Mouse (Mus musculus): Measurements from ENCODE around the gene Eya3. TPM values are rescaled to one million over a fixed set of nuclear protein-coding genes. Genes with fewer than 3 reads are reported as not detected.

Gene Eya3
- polyA plus RNA-seq, 1 experiment from 2014 or later, result 26.0 TPM

DNA sequence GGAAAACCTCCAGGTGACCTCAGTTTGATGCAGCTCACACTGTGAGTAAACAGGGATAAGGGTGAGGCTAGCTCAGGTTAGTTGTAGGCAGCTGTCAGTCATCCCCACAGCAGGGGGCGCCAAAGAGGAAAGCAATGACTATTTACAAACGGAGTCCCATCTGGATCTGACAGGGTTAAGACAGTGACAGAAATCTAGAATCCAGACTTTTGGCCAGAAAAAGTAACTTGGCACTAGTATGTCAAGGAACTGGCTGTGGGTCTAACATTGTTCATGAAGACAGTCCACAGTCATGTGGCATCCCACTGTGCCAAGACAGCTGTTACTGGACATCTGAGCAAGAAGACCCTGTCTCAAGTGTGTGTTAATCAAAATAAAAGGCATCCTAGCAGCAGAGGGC is 10.0 kb upstream of the Eya3 start:
- no peaks in the 10 kb centered on the region for H3K9me3 ChIP-seq (ENCODE audit: control insufficient read depth, low read length)
- H3K4me1 ChIP-seq (replicated peaks; ENCODE audit: control insufficient read depth, insufficient read depth, low read length), result no peaks in the 10 kb centered on the region; the same call in 1 of the 2 replicates
- H3K27me3 ChIP-seq (ENCODE audit: control insufficient read depth, insufficient read depth, low read depth, low read length), result no peaks in the 10 kb centered on the region
- no peak overlapping the region for H3K9ac ChIP-seq (ENCODE audit: low read length)
- no peaks in the 10 kb centered on the region for H3K36me3 ChIP-seq (ENCODE audit: control insufficient read depth, insufficient read depth, low read length)
- no peak overlapping the region for H3K4me2 ChIP-seq (ENCODE audit: low read depth, low read length)
- WGBS, result 5% methylated on average over 2 of the region's 2 CpGs
- H3K4me3 ChIP-seq (ENCODE audit: low read length), result no peak overlapping the region
- no peak overlapping the region for H3K27ac ChIP-seq (ENCODE audit: low read length)
- peak; percentile 67 for ATAC-seq (ENCODE audit: low read depth)

DNA sequence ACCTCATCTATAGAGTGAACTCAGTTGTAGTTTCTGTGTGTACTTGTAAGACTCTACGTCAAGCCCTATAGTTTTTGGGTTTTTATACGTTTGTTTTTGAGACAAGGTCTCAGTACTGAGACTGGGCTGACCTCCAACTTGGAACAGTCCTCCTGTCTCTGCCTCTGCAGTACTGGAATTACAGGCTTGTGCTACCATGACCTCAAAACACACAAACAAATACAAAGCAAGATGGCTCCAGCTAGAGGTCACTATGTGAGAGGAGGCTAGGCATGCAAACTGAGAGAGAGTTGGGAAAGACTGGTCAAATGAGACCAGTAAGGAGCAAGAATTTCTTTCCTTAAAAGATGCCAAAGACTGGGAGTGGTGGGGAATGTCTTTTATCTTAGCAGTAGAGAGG is 2.8 kb upstream of the Eya3 start:
- no peak overlapping the region for H3K4me3 ChIP-seq (ENCODE audit: low read length)
- no peaks in the 10 kb centered on the region for H3K9me3 ChIP-seq (ENCODE audit: control insufficient read depth, low read length)
- no peak for ATAC-seq (ENCODE audit: low read depth)
- peaks cover 8% of the 10 kb centered on the region; the same call in 1 of the 2 replicates for H3K4me1 ChIP-seq (replicated peaks; ENCODE audit: control insufficient read depth, insufficient read depth, low read length)
- H3K9ac ChIP-seq (ENCODE audit: low read length), result no peak overlapping the region
- no peaks in the 10 kb centered on the region for H3K27me3 ChIP-seq (ENCODE audit: control insufficient read depth, insufficient read depth, low read depth, low read length)
- no peak overlapping the region for H3K27ac ChIP-seq (ENCODE audit: low read length)
- no peaks in the 10 kb centered on the region for H3K36me3 ChIP-seq (ENCODE audit: control insufficient read depth, insufficient read depth, low read length)
- no peak overlapping the region for H3K4me2 ChIP-seq (ENCODE audit: low read depth, low read length)
- WGBS, result 71% methylated on average over 2 of the region's 2 CpGs

DNA sequence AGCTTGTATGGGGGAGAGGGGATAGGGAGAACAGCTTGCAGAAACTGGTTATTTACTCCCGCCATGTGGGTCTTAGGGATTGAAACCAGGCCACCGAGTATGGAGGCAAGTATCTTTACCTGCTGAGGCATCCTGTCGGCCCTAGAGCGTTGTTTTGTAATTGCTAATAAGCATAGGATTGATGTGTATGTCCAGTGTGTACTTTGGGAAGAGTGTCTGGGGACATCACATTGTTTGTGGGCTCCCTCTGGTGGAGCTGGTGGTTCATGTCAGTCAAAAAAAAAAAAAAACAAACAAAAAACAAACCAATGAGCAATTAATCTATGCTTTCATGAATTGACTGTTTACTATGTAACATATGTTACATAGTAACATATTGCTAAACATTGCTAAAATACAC is 2.2 kb upstream of the Eya3 start:
- no peak overlapping the region for H3K4me2 ChIP-seq (ENCODE audit: low read depth, low read length)
- no peaks in the 10 kb centered on the region for H3K9me3 ChIP-seq (ENCODE audit: control insufficient read depth, low read length)
- H3K9ac ChIP-seq (ENCODE audit: low read length), result no peak overlapping the region
- no peaks in the 10 kb centered on the region for H3K36me3 ChIP-seq (ENCODE audit: control insufficient read depth, insufficient read depth, low read length)
- no peak for ATAC-seq (ENCODE audit: low read depth)
- H3K4me1 ChIP-seq (replicated peaks; ENCODE audit: control insufficient read depth, insufficient read depth, low read length), result peaks cover 8% of the 10 kb centered on the region; the same call in 1 of the 2 replicates
- H3K27ac ChIP-seq (ENCODE audit: low read length), result no peak overlapping the region
- no peaks in the 10 kb centered on the region for H3K27me3 ChIP-seq (ENCODE audit: control insufficient read depth, insufficient read depth, low read depth, low read length)
- no peak overlapping the region for H3K4me3 ChIP-seq (ENCODE audit: low read length)
- WGBS, result 57% methylated on average over 4 of the region's 4 CpGs

DNA sequence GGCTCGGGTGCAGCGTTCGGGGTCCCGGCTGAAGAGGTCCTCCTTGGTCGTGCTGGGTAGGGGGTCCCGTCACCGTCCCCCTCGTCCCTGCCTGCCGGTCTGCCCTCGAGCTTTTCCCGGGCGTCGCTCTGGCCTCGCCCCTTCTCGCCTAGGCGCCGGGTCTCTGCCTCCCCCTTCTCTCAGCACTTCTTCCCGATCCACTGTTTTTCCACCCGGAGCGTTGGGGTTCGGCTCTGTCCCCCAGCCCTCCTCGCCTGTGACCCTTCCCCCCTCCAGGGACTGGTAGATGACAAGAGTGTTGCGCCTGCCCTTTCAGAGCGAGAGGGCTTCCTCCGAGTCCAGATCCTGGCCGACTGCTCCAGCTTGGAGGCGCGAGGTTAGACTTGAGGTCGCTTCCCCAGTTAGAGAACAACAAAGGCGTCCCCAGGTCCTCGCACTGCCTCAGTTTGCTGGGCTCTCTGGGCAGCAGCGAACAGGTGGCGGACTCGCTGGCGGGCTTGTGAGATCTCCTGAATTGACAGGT is 465 bp downstream of the Eya3 start:
- H3K4me3 ChIP-seq (ENCODE audit: low read length), result peak overlapping the region; percentile 98
- H3K4me1 ChIP-seq (replicated peaks; ENCODE audit: control insufficient read depth, insufficient read depth, low read length), result peaks cover 8% of the 10 kb centered on the region; the same call in 1 of the 2 replicates
- ATAC-seq (ENCODE audit: low read depth), result no peak; the same call in 1 of the 2 replicates
- H3K27me3 ChIP-seq (ENCODE audit: control insufficient read depth, insufficient read depth, low read depth, low read length), result no peaks in the 10 kb centered on the region
- peak overlapping the region; percentile 79 for H3K4me2 ChIP-seq (ENCODE audit: low read depth, low read length)
- peaks cover 8% of the 10 kb centered on the region for H3K36me3 ChIP-seq (ENCODE audit: control insufficient read depth, insufficient read depth, low read length)
- peak overlapping the region; percentile 95 for H3K9ac ChIP-seq (ENCODE audit: low read length)
- H3K27ac ChIP-seq (ENCODE audit: low read length), result peak overlapping the region; percentile 88
- no peaks in the 10 kb centered on the region for H3K9me3 ChIP-seq (ENCODE audit: control insufficient read depth, low read length)
- under 1% methylated on average over 35 of the region's 35 CpGs for WGBS

DNA sequence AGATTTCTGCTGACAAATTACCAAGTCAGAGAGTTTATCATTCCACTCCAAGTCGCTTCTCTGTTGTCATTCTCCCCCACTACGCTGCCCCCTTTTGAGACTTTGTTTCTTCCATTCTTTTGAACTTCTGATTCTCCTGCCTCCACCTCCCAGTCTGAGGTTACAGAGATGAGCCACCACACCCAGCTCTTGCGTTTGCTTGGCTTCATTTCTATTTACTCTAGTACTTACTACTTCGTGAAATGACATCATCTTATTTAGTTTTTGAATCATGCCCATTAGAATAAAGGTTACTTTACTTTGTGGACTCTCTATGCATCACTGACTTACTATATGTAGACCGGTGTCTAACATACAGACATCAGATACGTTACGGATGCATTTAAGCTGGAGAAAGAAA is 8.7 kb downstream of the Eya3 start:
- Histone ChIP-seq H3K27ac (ENCODE audit: low read length) (no peak overlapping the region), H3K36me3 (ENCODE audit: control insufficient read depth, insufficient read depth, low read length) (0 out of 2 replicates have a peak, but pooled peaks cover 1% of the 10 kb centered on the region), H3K9ac (ENCODE audit: low read length) (no peak overlapping the region), H3K4me2 (ENCODE audit: low read depth, low read length) (no peak overlapping the region), H3K4me3 (ENCODE audit: low read length) (no peak overlapping the region), H3K9me3 (ENCODE audit: control insufficient read depth, low read length) (no peaks in the 10 kb centered on the region), H3K27me3 (ENCODE audit: control insufficient read depth, insufficient read depth, low read depth, low read length) (no peaks in the 10 kb centered on the region), H3K4me1 (replicated peaks; ENCODE audit: control insufficient read depth, insufficient read depth, low read length) (peaks cover 15% of the 10 kb centered on the region)
- WGBS, result 73% methylated on average over 7 of the region's 7 CpGs
- ATAC-seq (ENCODE audit: low read depth), result no peak

DNA sequence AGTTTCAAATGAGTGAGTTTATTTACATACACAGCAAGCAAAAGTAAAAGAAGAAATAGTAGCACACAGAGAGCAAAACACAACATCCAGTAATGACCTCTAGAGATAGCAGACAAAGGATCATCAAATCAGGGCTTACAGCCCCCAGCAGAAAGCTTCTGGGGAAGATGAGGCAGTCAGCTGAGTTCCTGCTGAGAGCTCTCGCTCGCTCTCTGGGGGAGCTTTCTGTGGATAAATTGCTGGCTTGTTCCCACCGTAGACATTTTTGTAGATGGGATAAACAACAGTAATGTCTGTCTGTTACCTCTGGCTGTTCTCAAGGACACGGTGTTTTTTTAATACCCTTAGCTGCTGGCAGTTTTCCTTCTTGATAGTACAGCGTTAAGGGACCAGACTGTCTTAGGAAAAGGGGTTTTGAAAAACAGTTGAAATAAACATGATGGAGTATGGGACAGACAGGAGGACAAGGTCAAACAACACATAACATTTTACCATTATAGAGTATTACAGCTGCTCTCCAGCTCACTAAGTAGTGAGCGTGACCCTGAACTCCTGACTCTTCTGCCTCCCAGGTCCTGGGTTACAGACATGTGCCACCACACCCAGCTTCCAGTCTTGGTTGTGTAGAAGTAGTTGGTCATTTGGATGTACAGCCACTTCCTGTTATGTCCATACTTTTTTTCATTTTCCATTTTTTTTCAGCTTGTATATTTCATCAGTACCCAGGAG is 10.6 kb downstream of the Eya3 start:
- H3K9ac ChIP-seq (ENCODE audit: low read length), result no peak overlapping the region
- WGBS, result 51% methylated on average over 6 of the region's 6 CpGs

DNA sequence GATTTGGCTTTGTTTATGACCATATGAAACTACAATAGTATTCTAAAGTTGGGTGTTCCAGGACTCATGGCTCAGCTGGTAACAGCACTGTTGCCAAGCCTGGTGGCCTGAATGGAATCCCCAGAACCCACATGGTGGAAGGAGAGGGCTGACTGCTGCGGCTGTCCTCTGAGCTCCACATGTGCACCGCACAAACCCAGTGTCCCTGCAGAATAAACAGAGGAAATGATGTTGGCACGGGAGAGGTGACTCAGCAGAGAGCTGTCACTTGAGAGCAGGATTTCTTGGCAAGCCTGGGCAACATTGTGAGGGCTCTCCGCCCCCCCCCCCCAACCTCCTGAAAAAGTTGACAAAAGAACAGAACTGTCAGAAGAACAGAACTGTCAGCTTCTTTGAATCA is 14.1 kb downstream of the Eya3 start:
- peak; percentile 97 for ATAC-seq (ENCODE audit: low read depth)
- H3K36me3 ChIP-seq (ENCODE audit: control insufficient read depth, insufficient read depth, low read length), result peaks cover 3% of the 10 kb centered on the region; the same call in 1 of the 2 replicates
- WGBS, result 22% methylated on average over 4 of the region's 4 CpGs
- H3K27me3 ChIP-seq (ENCODE audit: control insufficient read depth, insufficient read depth, low read depth, low read length), result no peaks in the 10 kb centered on the region
- H3K27ac ChIP-seq (ENCODE audit: low read length), result peak overlapping the region; percentile 7; the same call in 1 of the 2 replicates
- no peaks in the 10 kb centered on the region for H3K9me3 ChIP-seq (ENCODE audit: control insufficient read depth, low read length)
- peaks cover 15% of the 10 kb centered on the region for H3K4me1 ChIP-seq (replicated peaks; ENCODE audit: control insufficient read depth, insufficient read depth, low read length)
- H3K4me2 ChIP-seq (ENCODE audit: low read depth, low read length), result no peak overlapping the region
- H3K4me3 ChIP-seq (ENCODE audit: low read length), result no peak overlapping the region
- H3K9ac ChIP-seq (ENCODE audit: low read length), result no peak overlapping the region

More for the DNA sequence above, 10.6 kb downstream of the Eya3 start:
- H3K36me3 ChIP-seq (ENCODE audit: control insufficient read depth, insufficient read depth, low read length), result no peaks in the 10 kb centered on the region
- H3K27ac ChIP-seq (ENCODE audit: low read length), result peak overlapping the region; percentile 15; the same call in 1 of the 2 replicates
- H3K4me2 ChIP-seq (ENCODE audit: low read depth, low read length), result no peak overlapping the region
- ATAC-seq (ENCODE audit: low read depth), result no peak
- peaks cover 17% of the 10 kb centered on the region for H3K4me1 ChIP-seq (replicated peaks; ENCODE audit: control insufficient read depth, insufficient read depth, low read length)
- H3K27me3 ChIP-seq (ENCODE audit: control insufficient read depth, insufficient read depth, low read depth, low read length), result no peaks in the 10 kb centered on the region
- no peak overlapping the region for H3K4me3 ChIP-seq (ENCODE audit: low read length)
- H3K9me3 ChIP-seq (ENCODE audit: control insufficient read depth, low read length), result no peaks in the 10 kb centered on the region

DNA sequence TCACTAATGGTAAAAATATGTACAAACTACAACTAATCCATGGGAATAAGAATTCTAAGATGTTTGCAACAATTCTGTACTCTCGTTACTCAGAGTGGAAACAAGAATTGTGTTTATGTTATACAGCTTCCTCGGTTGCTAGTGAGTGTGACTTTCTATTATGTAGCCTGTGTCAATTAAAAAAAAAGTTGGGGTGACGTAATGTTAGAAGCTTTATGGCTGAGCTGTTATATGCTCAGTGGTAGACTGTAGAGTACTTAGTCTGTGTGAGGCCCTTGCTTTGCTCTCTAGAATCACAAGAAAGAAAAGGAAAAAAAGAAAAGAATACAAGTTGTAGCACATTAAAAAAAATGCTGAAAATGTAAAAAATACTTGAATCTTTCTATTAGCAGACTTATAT is 15.0 kb downstream of the Eya3 start:
- peak; percentile 52; the same call in 1 of the 2 replicates for ATAC-seq (ENCODE audit: low read depth)
- Histone ChIP-seq H3K4me3 (ENCODE audit: low read length) (no peak overlapping the region), H3K27ac (ENCODE audit: low read length) (no peak overlapping the region), H3K27me3 (ENCODE audit: control insufficient read depth, insufficient read depth, low read depth, low read length) (no peaks in the 10 kb centered on the region), H3K4me2 (ENCODE audit: low read depth, low read length) (no peak overlapping the region), H3K9me3 (ENCODE audit: control insufficient read depth, low read length) (no peaks in the 10 kb centered on the region), H3K4me1 (replicated peaks; ENCODE audit: control insufficient read depth, insufficient read depth, low read length) (peaks cover 15% of the 10 kb centered on the region), H3K36me3 (ENCODE audit: control insufficient read depth, insufficient read depth, low read length) (peaks cover 3% of the 10 kb centered on the region; the same call in 1 of the 2 replicates), H3K9ac (ENCODE audit: low read length) (no peak overlapping the region)
- WGBS, result 36% methylated on average over 3 of the region's 3 CpGs

DNA sequence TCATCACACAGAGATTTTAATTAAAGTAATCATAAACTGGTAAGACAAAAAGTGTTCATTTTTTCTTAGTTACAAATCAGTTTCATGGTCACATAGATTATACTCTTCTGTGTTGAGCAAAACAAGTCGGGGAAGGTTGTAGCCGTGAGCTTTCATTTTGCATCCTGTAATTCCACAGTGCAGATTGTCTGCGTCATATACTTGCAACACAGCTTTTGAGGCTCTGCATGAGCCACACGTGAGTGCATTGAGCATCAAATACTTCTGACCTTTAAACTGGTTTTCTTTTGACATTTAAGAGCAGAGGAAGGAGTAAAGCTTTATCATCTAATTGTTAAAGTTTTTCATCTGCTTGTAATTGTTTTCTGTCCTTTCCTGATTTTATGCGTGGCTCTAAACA is 16.5 kb downstream of the Eya3 start:
- H3K9ac ChIP-seq (ENCODE audit: low read length), result no peak overlapping the region
- no peak overlapping the region for H3K4me3 ChIP-seq (ENCODE audit: low read length)
- H3K4me1 ChIP-seq (replicated peaks; ENCODE audit: control insufficient read depth, insufficient read depth, low read length), result peaks cover 9% of the 10 kb centered on the region
- 65% methylated on average over 5 of the region's 5 CpGs for WGBS
- no peaks in the 10 kb centered on the region for H3K27me3 ChIP-seq (ENCODE audit: control insufficient read depth, insufficient read depth, low read depth, low read length)
- H3K27ac ChIP-seq (ENCODE audit: low read length), result no peak overlapping the region
- H3K4me2 ChIP-seq (ENCODE audit: low read depth, low read length), result no peak overlapping the region
- peaks cover 6% of the 10 kb centered on the region; the same call in 1 of the 2 replicates for H3K36me3 ChIP-seq (ENCODE audit: control insufficient read depth, insufficient read depth, low read length)
- ATAC-seq (ENCODE audit: low read depth), result no peak
- H3K9me3 ChIP-seq (ENCODE audit: control insufficient read depth, low read length), result no peaks in the 10 kb centered on the region
